Mouse (Mus musculus): ENCODE measurements at regions not wholly inside any gene's neighbourhood (a gene's known extent, or its start where the extent isn't known, plus 50 kb on each side); places are given as distances from the start of the nearest gene placed in this dataset.

- no peak for DNase-seq (ENCODE audit: low spot score in 2 of 2)
Observed at GRCm38 (mm10) chr16:24093624-24094023, 105.0 kb upstream of the Bcl6 start.

- DNase-seq (ENCODE audit: low spot score in 2 of 2), result no peak
Observed at GRCm38 (mm10) chr16:24092616-24093525, 104.2 kb upstream of the Bcl6 start.

- DNase-seq (ENCODE audit: low spot score in 2 of 2), result no peak
Observed at GRCm38 (mm10) chr16:24092136-24092535, 103.5 kb upstream of the Bcl6 start.

GRCm38 (mm10) chr16:24090981-24091380, 102.3 kb upstream of the Bcl6 start:
- DNase-seq (ENCODE audit: low spot score in 2 of 2), result no peak

- DNase-seq (ENCODE audit: low spot score in 2 of 2), result no peak
Observed at GRCm38 (mm10) chr16:24089840-24090762, 101.4 kb upstream of the Bcl6 start.

- DNase-seq (ENCODE audit: low spot score in 2 of 2), result no peak
Observed at GRCm38 (mm10) chr16:24083966-24084365, 95.3 kb upstream of the Bcl6 start.

- DNase-seq (ENCODE audit: low spot score in 2 of 2), result no peak
Observed at GRCm38 (mm10) chr16:24080471-24080870, 91.8 kb upstream of the Bcl6 start.

GRCm38 (mm10) chr16:24078622-24079021, 90.0 kb upstream of the Bcl6 start:
- no peak for DNase-seq (ENCODE audit: low spot score in 2 of 2)

GRCm38 (mm10) chr16:24077428-24077827, 88.8 kb upstream of the Bcl6 start:
- no peak for DNase-seq (ENCODE audit: low spot score in 2 of 2)

GRCm38 (mm10) chr16:24076799-24077136, 88.1 kb upstream of the Bcl6 start:
- no peak for DNase-seq (ENCODE audit: low spot score in 2 of 2)

GRCm38 (mm10) chr16:24076109-24076798, 87.6 kb upstream of the Bcl6 start:
- DNase-seq (ENCODE audit: low spot score in 2 of 2), result no peak

GRCm38 (mm10) chr16:24073613-24074244, 85.1 kb upstream of the Bcl6 start:
- no peak for DNase-seq (ENCODE audit: low spot score in 2 of 2)

- DNase-seq (ENCODE audit: low spot score in 2 of 2), result no peak
Observed at GRCm38 (mm10) chr16:24073065-24073464, 84.4 kb upstream of the Bcl6 start.

GRCm38 (mm10) chr16:24069411-24069810, 80.8 kb upstream of the Bcl6 start:
- DNase-seq (ENCODE audit: low spot score in 2 of 2), result no peak

- no peak for DNase-seq (ENCODE audit: low spot score in 2 of 2)
Observed at GRCm38 (mm10) chr16:24068250-24068813, 79.7 kb upstream of the Bcl6 start.

- no peak for DNase-seq (ENCODE audit: low spot score in 2 of 2)
Observed at GRCm38 (mm10) chr16:24062314-24062713, 73.7 kb upstream of the Bcl6 start.

GRCm38 (mm10) chr16:24061496-24061895, 72.8 kb upstream of the Bcl6 start:
- DNase-seq (ENCODE audit: low spot score in 2 of 2), result no peak

- no peak for DNase-seq (ENCODE audit: low spot score in 2 of 2)
Observed at GRCm38 (mm10) chr16:24059090-24059600, 70.5 kb upstream of the Bcl6 start.

GRCm38 (mm10) chr16:24056885-24057531, 68.4 kb upstream of the Bcl6 start:
- no peak for DNase-seq (ENCODE audit: low spot score in 2 of 2)

- no peak for DNase-seq (ENCODE audit: low spot score in 2 of 2)
Observed at GRCm38 (mm10) chr16:24056123-24056884, 67.7 kb upstream of the Bcl6 start.

Data from right cerebral cortex, postnatal 10 days (tissue).